Comparison of ENCODE assay signal across 8 mouse cellular contexts in the genomic region with DNA sequence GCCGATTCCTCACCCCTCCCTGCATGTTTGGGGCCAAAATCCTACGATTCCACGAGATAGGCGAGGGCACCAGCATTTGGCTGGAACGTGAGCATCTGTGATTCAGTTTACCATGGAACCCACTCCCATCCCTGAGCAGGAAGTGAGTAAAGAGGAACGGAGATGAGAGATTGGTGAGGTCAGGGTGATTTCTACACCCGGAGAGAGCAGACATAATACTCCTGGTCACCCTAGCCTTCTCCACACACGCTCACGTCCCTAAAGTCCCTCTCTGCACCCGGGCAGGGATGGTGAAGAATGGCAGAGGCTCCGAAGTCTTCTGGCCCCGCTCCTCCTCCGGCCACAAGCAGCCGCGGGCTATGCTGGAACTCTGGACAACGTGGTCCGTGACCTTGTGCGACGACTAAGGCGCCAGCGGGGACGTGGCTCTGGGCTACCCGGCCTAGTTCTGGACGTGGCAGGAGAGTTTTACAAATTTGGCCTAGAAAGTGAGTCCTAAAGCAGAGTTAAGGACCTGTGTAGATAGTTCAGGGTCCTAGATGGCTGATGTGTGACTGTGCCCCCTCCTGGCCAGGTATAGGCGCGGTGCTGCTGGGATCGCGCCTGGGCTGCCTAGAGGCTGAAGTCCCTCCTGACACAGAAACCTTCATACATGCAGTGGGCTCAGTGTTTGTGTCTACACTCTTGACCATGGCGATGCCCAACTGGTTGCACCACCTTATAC. TPM values are rescaled to one million over a fixed set of nuclear protein-coding genes. Genes with fewer than 3 reads are reported as not detected.
DNase-seq lines count a peak whose midpoint lies in the region; ATAC-seq and TF ChIP-seq lines count a peak whose summit lies in the region.

No protein-coding gene starts in this region.

- TF ChIP-seq EP300 in liver, postnatal 0 days (IDR thresholded peaks at IDR 0.05; ENCODE audit: low read depth), result no peak

- H3K4me1 ChIP-seq in heart, embryonic 10.5 days, result peaks cover 32% of the 10 kb centered on the region
- peaks cover 3% of the 10 kb centered on the region; the same call in 1 of the 2 replicates for H3K4me1 ChIP-seq in hindbrain, embryonic 16.5 days (ENCODE audit: control insufficient read depth, insufficient read depth, low read depth, low read length)
- H3K4me1 ChIP-seq in liver, postnatal 0 days (ENCODE audit: insufficient read depth), result peaks cover 12% of the 10 kb centered on the region

- no peak overlapping the region for H3K9ac ChIP-seq in hindbrain, embryonic 16.5 days (ENCODE audit: low read depth, low read length)
- no peak overlapping the region for H3K9ac ChIP-seq in liver, postnatal 0 days (replicated peaks)

- peaks cover 80% of the 10 kb centered on the region for H3K27me3 ChIP-seq in heart, embryonic 10.5 days (ENCODE audit: insufficient read depth, poor library complexity, severe bottlenecking)
- peaks cover 39% of the 10 kb centered on the region for H3K27me3 ChIP-seq in hindbrain, embryonic 16.5 days (replicated peaks; ENCODE audit: control insufficient read depth, insufficient read depth, low read length)
- H3K27me3 ChIP-seq in liver, postnatal 0 days (ENCODE audit: insufficient read depth, low read length), result peaks cover 46% of the 10 kb centered on the region

- no peak for DNase-seq in heart, embryonic 10.5 days (ENCODE audit: low spot score)
- no peak for DNase-seq in heart, postnatal 14 days
- peak; percentile 63 for DNase-seq in ES-CJ7 (ENCODE audit: low read depth, low spot score)
- peak; percentile 20 for DNase-seq in liver, postnatal 0 days
- no peak for DNase-seq in right cerebral cortex, postnatal 4 days
- no peak for DNase-seq in layer of hippocampus, adult 11-12 months (ENCODE audit: low spot score)

- no peak overlapping the region for H3K27ac ChIP-seq in heart, embryonic 10.5 days
- H3K27ac ChIP-seq in hindbrain, embryonic 16.5 days (ENCODE audit: low read depth, low read length), result no peak overlapping the region
- no peak overlapping the region for H3K27ac ChIP-seq in liver, postnatal 0 days (ENCODE audit: low read depth)

- 3% methylated on average over 29 of the region's 29 CpGs for WGBS in heart, embryonic 10.5 days
- WGBS in hindbrain, embryonic 16.5 days, result 5% methylated on average over 29 of the region's 29 CpGs
- WGBS in liver, postnatal 0 days (ENCODE audit: insufficient replicate concordance), result 7% methylated on average over 29 of the region's 29 CpGs

- H3K4me3 ChIP-seq in heart, embryonic 10.5 days, result peak overlapping the region; percentile 41
- peak overlapping the region; percentile 12; the same call in 1 of the 2 replicates for H3K4me3 ChIP-seq in hindbrain, embryonic 16.5 days (ENCODE audit: low read length)
- peak overlapping the region; percentile 17 for H3K4me3 ChIP-seq in liver, postnatal 0 days (ENCODE audit: low read depth, low read length)

- ATAC-seq in hindbrain, embryonic 16.5 days, result no peak
- peak; percentile 26; the same call in 1 of the 2 replicates for ATAC-seq in liver, postnatal 0 days
- no peak for ATAC-seq in frontal cortex, adult (ENCODE audit: low TSS enrichment)

- no peaks in the 10 kb centered on the region for H3K9me3 ChIP-seq in heart, embryonic 10.5 days
- no peaks in the 10 kb centered on the region for H3K9me3 ChIP-seq in hindbrain, embryonic 16.5 days (ENCODE audit: control insufficient read depth, low read length)
- H3K9me3 ChIP-seq in liver, postnatal 0 days (ENCODE audit: low read length), result no peaks in the 10 kb centered on the region

- peaks cover 19% of the 10 kb centered on the region for H3K36me3 ChIP-seq in heart, embryonic 10.5 days
- H3K36me3 ChIP-seq in hindbrain, embryonic 16.5 days (ENCODE audit: control insufficient read depth, insufficient read depth, low read length), result peaks cover 6% of the 10 kb centered on the region; the same call in 1 of the 2 replicates
- peaks cover 3% of the 10 kb centered on the region; the same call in 1 of the 2 replicates for H3K36me3 ChIP-seq in liver, postnatal 0 days (replicated peaks; ENCODE audit: insufficient read depth, low read length)

- peak overlapping the region; percentile 13; the same call in 1 of the 2 replicates for H3K4me2 ChIP-seq in hindbrain, embryonic 16.5 days (ENCODE audit: low read length)
- peak overlapping the region; percentile 48 for H3K4me2 ChIP-seq in liver, postnatal 0 days (ENCODE audit: low read depth, low read length)

- peak; percentile 43 for TF ChIP-seq CTCF in liver, postnatal 0 days (IDR thresholded peaks at IDR 0.05; ENCODE audit: low read depth)

- intact Hi-C loops in heart, postnatal 14 days (cut with DNase I), result no loop called here

RNA-seq across cellular contexts. Expression of gene Cyp27b1, which starts 1.5 kb away (rescaled TPM):
- 0.09 TPM in 1 of 2 replicates, not detected in the other for polyA plus RNA-seq in heart, embryonic 10.5 days (2016; fragmentation: Nextera tagmentation; extraction: Ambion mirVana)
- total RNA-seq in heart, postnatal 14 days (2021), result under 1 TPM; 0.27 to 0.50 TPM
- polyA plus RNA-seq in hindbrain, embryonic 16.5 days (2015; fragmentation: Nextera tagmentation; extraction: Ambion mirVana), result 0.12 and 0.18 TPM in 2 replicates
- not detected in 2 replicates for polyA plus RNA-seq in liver, postnatal 0 days (2015; fragmentation: Nextera tagmentation; extraction: Ambion mirVana)

RNA-seq across cellular contexts. Expression of gene Eef1akmt3, which starts 8.2 kb away (rescaled TPM):
- polyA plus RNA-seq in heart, embryonic 10.5 days (2016; fragmentation: Nextera tagmentation; extraction: Ambion mirVana), result 0.18 and 0.23 TPM in 2 replicates
- total RNA-seq in heart, postnatal 14 days (2021), result under 1 TPM in 1 of 2 experiments, not detected in 1; 0.12 TPM
- polyA plus RNA-seq in hindbrain, embryonic 16.5 days (2015; fragmentation: Nextera tagmentation; extraction: Ambion mirVana), result 0.23 and 0.31 TPM in 2 replicates
- 0.05 and 0.07 TPM in 2 replicates for polyA plus RNA-seq in liver, postnatal 0 days (2015; fragmentation: Nextera tagmentation; extraction: Ambion mirVana)

RNA-seq across cellular contexts. Expression of gene Mettl1, which starts 8.3 kb away (rescaled TPM):
- polyA plus RNA-seq in heart, embryonic 10.5 days (2016; fragmentation: Nextera tagmentation; extraction: Ambion mirVana), result 46.4 and 54.8 TPM in 2 replicates
- 1 to 10 TPM; 5.0 to 6.0 TPM for total RNA-seq in heart, postnatal 14 days (2021)
- 23.2 and 24.2 TPM in 2 replicates for polyA plus RNA-seq in hindbrain, embryonic 16.5 days (2015; fragmentation: Nextera tagmentation; extraction: Ambion mirVana)
- polyA plus RNA-seq in liver, postnatal 0 days (2015; fragmentation: Nextera tagmentation; extraction: Ambion mirVana), result 14.9 and 15.0 TPM in 2 replicates

RNA-seq across cellular contexts. Expression of gene March9, which starts 10.4 kb away (rescaled TPM):
- 0.15 and 0.24 TPM in 2 replicates for polyA plus RNA-seq in heart, embryonic 10.5 days (2016; fragmentation: Nextera tagmentation; extraction: Ambion mirVana)
- 1 to 10 TPM; 1.6 TPM for total RNA-seq in heart, postnatal 14 days (2021)
- 5.2 and 6.0 TPM in 2 replicates for polyA plus RNA-seq in hindbrain, embryonic 16.5 days (2015; fragmentation: Nextera tagmentation; extraction: Ambion mirVana)
- polyA plus RNA-seq in liver, postnatal 0 days (2015; fragmentation: Nextera tagmentation; extraction: Ambion mirVana), result 0.04 and 0.06 TPM in 2 replicates

RNA-seq across cellular contexts. Expression of gene Cdk4, which starts 13.8 kb away (rescaled TPM):
- 1,495 and 2,024 TPM in 2 replicates for polyA plus RNA-seq in heart, embryonic 10.5 days (2016; fragmentation: Nextera tagmentation; extraction: Ambion mirVana)
- 100 to 1,000 TPM in 1 of 2 experiments, 10 to 100 TPM in 1; 92.4 to 113 TPM for total RNA-seq in heart, postnatal 14 days (2021)
- 669 and 724 TPM in 2 replicates for polyA plus RNA-seq in hindbrain, embryonic 16.5 days (2015; fragmentation: Nextera tagmentation; extraction: Ambion mirVana)
- polyA plus RNA-seq in liver, postnatal 0 days (2015; fragmentation: Nextera tagmentation; extraction: Ambion mirVana), result 209 and 225 TPM in 2 replicates

Comparison
In these comparisons a context has a peak if more than half of its experiments do, and no peak if none do; other contexts are left out.
1. DNase-seq: peak in ES-CJ7 (single experiment) and liver, postnatal 0 days (single experiment); none in heart, embryonic 10.5 days (single experiment), heart, postnatal 14 days (0 of 2), right cerebral cortex, postnatal 4 days (single experiment) and layer of hippocampus, adult 11-12 months (single experiment).
2. Peak in every context shown above with its lines, with median percentiles within 50 percentile points of each other: H3K4me3 ChIP-seq.